9 mouse cellular contexts compared by ENCODE assay signal in genomic region chr1:30700399-30701081, GRCm38 (mm10).
DNase-seq lines count a peak whose midpoint lies in the region; ATAC-seq lines count a peak whose summit lies in the region.
"Had no signal": no experiment of that assay in that cellular context is flagged by ENCODE, and none has a peak within 500 bp of the region (broad histone marks: within the 10 kb centered on the region; RNA-seq: fewer than 3 reads in every experiment).

No protein-coding gene starts in this region.

- DNase-seq in layer of hippocampus, adult 18-20 months (ENCODE audit: low spot score in 2 of 2) = peak; percentile 40 to 78
- DNase-seq in layer of hippocampus, postnatal 25 days (ENCODE audit: extremely low spot score in 1 of 2, low spot score in 1 of 2) = no peak
- DNase-seq in ZHBTc4 (ENCODE audit: low read depth, low spot score) = peak; percentile 37
- DNase-seq in thymus, postnatal 4 days = no peak
- DNase-seq in ovary, postnatal 10 days (ENCODE audit: low spot score) = no peak

- no peak overlapping the region for H3K4me2 ChIP-seq in forebrain, embryonic 13.5 days
- H3K4me2 ChIP-seq in midbrain, embryonic 15.5 days = no peak overlapping the region
- H3K4me2 ChIP-seq: limb, embryonic 12.5 days; stomach, embryonic 15.5 days had no signal

- no peak overlapping the region for H3K4me3 ChIP-seq in forebrain, embryonic 13.5 days
- no peak overlapping the region for H3K4me3 ChIP-seq in midbrain, embryonic 15.5 days
- H3K4me3 ChIP-seq: limb, embryonic 12.5 days; stomach, embryonic 15.5 days had no signal

- no peaks in the 10 kb centered on the region for H3K4me1 ChIP-seq in forebrain, embryonic 13.5 days
- H3K4me1 ChIP-seq in midbrain, embryonic 15.5 days = no peaks in the 10 kb centered on the region
- H3K4me1 ChIP-seq: limb, embryonic 12.5 days; stomach, embryonic 15.5 days had no signal

- no peaks in the 10 kb centered on the region for H3K36me3 ChIP-seq in forebrain, embryonic 13.5 days (ENCODE audit: poor library complexity, severe bottlenecking)
- no peaks in the 10 kb centered on the region for H3K36me3 ChIP-seq in midbrain, embryonic 15.5 days (replicated peaks)
- H3K36me3 ChIP-seq: limb, embryonic 12.5 days; stomach, embryonic 15.5 days had no signal

- H3K27me3 ChIP-seq in forebrain, embryonic 13.5 days = no peaks in the 10 kb centered on the region
- H3K27me3 ChIP-seq in midbrain, embryonic 15.5 days (replicated peaks) = no peaks in the 10 kb centered on the region
- H3K27me3 ChIP-seq: limb, embryonic 12.5 days; stomach, embryonic 15.5 days had no signal

- H3K9me3 ChIP-seq in forebrain, embryonic 13.5 days (replicated peaks) = no peaks in the 10 kb centered on the region
- H3K9me3 ChIP-seq in midbrain, embryonic 15.5 days = no peaks in the 10 kb centered on the region
- H3K9me3 ChIP-seq: limb, embryonic 12.5 days; stomach, embryonic 15.5 days had no signal

- 36% methylated on average over 10 of the region's 10 CpGs for WGBS in forebrain, embryonic 13.5 days
- WGBS in midbrain, embryonic 15.5 days = 44% methylated on average over 10 of the region's 10 CpGs

- peak; percentile 92 for ATAC-seq in forebrain, embryonic 13.5 days
- ATAC-seq in midbrain, embryonic 15.5 days (replicated peaks) = peak; percentile 95

- H3K27ac ChIP-seq in forebrain, embryonic 13.5 days = no peak overlapping the region
- H3K27ac ChIP-seq in midbrain, embryonic 15.5 days = no peak overlapping the region
- H3K27ac ChIP-seq: limb, embryonic 12.5 days; stomach, embryonic 15.5 days had no signal

- H3K9ac ChIP-seq in forebrain, embryonic 13.5 days = no peak overlapping the region
- no peak overlapping the region for H3K9ac ChIP-seq in midbrain, embryonic 15.5 days
- H3K9ac ChIP-seq: limb, embryonic 12.5 days; stomach, embryonic 15.5 days had no signal

Comparison
In these comparisons a context has a peak if more than half of its experiments do, and no peak if none do; other contexts are left out.
1. DNase-seq: peak in layer of hippocampus, adult 18-20 months (2 of 2) and ZHBTc4 (single experiment); none in layer of hippocampus, postnatal 25 days (0 of 2), thymus, postnatal 4 days (single experiment) and ovary, postnatal 10 days (single experiment).